Mouse (Mus musculus): ENCODE measurements at regions not wholly inside any gene's neighbourhood (a gene's known extent, or its start where the extent isn't known, plus 50 kb on each side); places are given as distances from the start of the nearest gene placed in this dataset.

DNA sequence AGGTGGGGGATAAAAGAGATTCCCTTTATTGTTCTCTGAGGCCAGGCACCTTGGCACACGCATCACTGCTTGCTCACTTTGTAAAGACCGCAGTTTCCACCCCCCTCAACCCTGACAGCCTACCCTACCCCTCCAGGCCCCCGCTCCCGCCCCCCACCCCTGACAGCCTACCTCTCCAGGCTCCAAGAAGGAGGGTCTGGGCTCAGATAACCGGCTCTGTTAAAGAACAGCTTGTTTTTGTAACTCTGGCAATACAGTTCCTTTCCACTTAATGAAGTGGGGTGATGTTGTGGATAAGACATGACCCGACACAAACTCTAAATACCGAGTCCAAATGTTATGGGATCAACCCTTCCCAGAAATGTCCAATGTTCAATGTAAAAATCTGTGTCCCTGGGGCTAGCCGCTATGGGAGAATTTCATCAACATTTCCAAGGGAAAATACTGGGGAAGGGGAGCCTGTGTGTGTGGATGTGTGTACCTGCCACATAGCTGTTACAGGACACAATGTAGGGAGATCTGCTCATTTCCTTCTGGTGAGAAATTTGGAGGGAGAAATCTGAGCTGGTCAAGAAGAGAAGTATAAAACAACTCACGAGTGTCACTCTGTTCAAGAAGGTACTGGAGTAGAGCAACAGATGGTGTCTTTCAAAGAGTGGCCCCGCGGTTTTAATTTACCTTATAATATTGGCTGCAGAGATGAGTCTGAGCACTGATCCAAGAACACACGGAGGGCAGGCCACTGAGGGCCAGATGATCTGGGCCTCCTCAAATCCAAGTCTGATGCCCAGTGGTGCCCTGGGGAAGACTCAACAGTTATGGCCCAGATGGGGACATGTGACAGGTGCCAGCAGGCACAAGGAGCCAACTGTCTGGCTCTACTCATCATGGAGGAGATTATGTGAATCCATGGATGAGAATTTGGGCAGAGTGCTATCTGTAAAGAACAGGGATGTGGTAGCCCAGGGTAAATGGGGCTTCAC is 76.7 kb downstream of the Gas1 start:
- TF ChIP-seq CTCF (IDR thresholded peaks at IDR 0.05; ENCODE audit: low read depth, low read length) (no peak), POLR2A (IDR thresholded peaks at IDR 0.05; ENCODE audit: extremely low read depth, insufficient read depth, low read length) (no peak)

Measured in liver, adult 2 months (tissue).